Mouse (Mus musculus) kidney, postnatal 25 days (tissue): ENCODE results near the gene Ssu72.
A peak's percentile ranks its signal among the peaks of the same experiment; 100 is the strongest.
"Not testable (repeated sequence)": the region's sequence is repeated elsewhere in the genome, so short reads cannot be mapped to it uniquely, and the experiment has no call there.

ENCODE experiments used
- DNase-seq, 2 experiments: peaks; one replicate each; pipeline ENCODE4 v3.0.0; 2021; ENCODE audit warnings: mixed read lengths in 2 of 2

The Ssu72 gene

DNA sequence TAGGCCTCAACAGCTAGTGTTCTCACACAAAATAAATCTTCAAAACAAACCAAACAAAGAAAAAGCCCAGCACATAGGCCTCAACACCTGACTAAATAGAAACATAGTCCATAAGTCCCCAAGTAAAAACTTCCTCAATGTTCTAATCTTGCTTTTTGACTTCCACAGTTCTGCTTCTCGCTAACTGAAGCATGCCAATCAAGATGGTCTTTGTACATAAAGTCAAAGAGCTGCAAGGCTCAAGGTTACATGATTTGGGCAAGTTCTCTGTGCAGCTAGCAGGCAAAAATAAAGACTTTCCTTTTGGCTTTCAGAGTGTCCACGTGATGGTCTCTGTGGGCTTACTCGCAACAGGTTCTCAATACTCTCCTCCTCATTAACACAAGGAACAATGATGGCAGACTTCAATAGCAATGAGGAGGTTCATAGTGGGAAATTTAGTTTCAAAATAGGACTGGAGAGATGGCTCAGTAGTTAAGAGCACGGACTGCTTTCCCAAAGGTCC, 1.1 kb upstream of the Ssu72 start:
- no peak for DNase-seq

DNA sequence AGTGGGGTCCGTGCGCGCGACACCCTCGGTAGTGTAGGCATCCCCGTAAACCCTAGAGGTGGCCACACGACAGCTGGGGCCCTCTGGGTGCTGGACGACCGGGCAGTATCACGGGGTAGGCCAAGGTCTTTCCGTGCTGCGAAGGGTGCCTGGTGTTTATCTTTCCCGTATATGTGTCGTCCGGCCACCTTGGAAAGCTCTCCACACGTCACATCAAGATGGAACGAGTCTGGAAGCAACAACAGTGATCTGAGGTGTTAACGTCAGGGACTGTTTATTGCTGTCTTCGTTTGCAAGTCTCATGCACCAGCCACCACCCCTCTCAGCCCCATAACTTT, 961 bp downstream of the Ssu72 start:
- no peak for DNase-seq

DNA sequence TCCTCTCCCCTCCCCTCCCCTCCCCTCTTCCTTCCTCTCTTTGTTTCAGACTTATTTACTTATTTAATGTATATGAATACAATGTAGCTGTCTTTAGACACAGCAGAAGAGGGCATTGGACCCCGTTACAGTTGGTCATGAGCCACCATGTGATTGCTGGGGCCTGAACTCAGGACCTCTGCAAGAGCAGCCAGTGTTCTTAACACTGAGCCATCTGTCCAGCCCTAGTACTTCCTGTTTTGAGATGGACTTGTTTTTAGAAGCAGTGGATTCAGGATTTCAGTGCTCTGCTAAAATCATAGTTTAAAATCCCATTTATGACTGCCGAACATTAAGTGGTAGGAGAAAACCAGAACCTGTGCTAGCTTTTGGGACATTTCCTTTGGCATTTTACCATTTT, 4.0 kb downstream of the Ssu72 start:
- DNase-seq, result no peak

DNA sequence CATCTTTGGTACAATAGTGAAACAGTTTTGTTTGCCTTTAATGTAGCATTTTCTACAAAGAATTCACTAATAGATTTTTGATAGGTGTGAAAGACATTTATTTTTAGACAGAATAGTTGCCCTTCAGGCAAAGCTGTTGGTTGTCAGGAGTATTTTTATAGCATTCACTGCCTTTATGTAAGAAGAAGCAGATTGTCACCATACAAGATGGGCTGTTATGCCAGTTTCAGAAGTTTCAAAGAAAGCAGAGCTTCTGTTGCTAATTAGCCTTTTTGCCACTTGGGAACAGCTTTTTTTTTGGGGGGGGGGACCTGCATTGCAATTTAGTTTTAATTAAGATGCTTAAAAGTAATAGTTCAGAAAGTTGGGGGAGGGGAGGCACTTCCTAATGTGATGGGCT, 4.4 kb downstream of the Ssu72 start:
- no peak for DNase-seq

DNA sequence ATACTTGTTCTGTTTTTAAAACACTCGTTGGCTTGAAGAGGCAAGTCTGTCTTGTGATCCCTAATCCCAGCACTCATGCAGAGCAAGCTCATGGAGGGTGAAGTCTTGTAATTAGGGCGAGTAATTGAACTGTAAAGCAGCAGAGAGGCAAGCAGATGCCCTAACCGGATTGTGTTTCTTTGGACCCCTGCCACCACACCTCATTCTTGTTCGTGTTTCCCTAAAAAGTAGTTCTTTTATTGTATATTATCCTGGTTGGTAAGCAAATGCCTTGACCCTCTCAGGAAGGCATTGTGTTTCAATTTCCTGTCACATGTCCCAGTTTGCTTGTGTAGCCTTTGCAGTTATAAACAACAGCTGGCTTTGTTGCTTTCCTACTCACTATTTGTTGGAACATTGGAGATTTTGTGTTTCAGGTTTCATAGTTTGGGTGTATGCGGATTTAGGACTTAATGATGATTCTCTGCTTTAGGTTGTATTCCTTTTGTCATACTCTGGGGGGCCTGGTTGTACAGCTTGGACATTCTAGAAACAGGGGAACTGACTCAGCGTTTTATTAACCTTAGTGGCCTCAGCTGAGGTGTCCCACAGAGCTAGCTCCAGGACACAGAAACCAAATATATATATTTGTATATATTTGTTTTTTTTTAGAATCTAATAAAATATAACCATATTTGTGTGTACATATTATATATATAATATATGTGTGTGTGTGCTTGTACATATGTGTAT, 6.1 kb downstream of the Ssu72 start:
- DNase-seq, result no peak

DNA sequence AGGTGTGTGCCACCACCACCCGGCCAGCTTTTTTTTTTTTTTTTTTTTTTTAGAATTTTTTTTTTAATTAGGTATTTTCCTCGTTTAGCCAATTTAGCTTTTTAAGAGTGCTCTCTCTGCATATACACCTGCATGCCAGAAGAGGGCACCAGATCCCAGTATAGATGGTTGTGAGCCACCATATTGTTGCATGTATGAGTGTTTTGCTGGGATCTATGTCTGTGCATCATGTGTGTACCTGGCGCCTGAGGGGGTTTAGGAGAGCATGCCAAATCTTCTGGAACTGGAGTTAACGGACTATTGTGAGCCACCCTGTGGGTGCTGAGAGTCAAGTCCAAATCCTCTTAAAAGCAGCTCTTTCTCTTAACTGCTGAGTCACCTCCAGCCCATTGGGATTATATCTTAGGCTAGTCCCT, 17.1 kb downstream of the Ssu72 start:
- peak; percentile 24 to 42 for DNase-seq

DNA sequence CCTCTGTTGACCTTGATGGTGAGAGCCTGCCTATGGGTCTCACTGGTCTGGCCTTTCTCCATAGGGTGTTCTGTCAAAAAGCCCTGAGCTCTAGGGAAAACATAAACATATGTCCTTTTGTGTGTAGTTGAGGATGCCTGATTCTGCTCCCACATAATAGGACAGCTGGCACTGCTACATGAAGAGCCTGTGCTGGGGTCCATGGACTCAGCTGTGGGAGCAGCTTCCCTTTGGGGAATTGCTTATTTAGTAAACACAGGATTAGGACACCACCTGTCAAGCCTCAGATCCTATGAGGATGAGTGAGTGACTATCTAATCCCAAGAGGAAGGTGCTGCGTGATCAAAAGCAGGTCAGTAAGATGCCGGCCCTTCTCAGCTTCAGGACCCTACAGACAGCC, 23.4 kb downstream of the Ssu72 start:
- DNase-seq, result no peak

DNA sequence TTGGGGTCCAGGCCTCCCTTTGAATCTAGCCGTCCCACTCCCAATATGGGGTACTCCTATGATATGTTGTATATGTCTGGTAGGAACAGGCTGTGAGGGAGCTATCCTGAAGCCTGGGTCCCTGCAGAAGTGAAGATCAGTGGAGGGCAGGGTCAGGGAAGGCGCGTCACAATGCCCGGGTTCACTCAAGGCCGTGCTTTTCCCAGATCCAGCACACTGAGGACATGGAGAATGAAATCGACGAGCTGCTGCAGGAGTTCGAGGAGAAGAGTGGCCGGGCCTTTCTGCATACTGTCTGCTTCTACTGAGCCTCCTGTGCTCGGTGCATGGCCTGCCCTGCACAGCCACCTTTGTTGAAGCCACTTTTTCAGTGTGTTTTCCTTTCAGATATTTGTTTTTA, 28.7 kb downstream of the Ssu72 start:
- DNase-seq, result no peak

DNA sequence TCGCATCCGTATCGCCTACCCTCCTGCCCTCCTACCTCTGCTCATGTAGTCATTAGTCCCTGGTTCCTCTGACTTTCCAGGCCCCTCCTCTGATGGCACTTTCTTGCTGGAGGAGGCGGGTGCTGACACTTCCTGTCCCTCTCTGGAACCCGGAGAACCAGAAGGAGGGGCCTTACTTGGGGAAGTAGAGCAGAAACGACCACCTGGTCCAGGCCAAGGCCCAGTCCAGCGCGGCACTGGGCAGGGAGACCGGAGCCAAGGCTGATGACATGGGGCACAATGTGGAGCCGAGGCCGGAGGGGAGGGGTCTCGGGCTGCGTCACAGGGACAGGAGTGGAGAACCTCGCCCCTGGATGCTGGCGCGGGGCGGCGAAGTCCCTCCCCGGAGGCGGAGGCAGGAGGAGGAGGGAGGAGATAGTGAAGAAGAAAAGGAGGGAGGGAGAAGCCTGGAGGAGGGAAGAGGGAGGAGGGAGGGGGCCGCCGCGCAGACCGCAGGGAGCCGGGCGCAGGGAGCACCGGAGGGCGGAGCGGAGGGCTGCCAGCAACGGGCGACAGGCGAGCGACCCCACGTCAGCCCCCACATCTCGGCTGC, 29.8 kb downstream of the Ssu72 start, which contains the start of gene Tmem240:
Gene Tmem240 (plus strand): TSS at position 451 of the 592 bp plus-strand sequence.
- DNase-seq, result peak; percentile 80 to 93

DNA sequence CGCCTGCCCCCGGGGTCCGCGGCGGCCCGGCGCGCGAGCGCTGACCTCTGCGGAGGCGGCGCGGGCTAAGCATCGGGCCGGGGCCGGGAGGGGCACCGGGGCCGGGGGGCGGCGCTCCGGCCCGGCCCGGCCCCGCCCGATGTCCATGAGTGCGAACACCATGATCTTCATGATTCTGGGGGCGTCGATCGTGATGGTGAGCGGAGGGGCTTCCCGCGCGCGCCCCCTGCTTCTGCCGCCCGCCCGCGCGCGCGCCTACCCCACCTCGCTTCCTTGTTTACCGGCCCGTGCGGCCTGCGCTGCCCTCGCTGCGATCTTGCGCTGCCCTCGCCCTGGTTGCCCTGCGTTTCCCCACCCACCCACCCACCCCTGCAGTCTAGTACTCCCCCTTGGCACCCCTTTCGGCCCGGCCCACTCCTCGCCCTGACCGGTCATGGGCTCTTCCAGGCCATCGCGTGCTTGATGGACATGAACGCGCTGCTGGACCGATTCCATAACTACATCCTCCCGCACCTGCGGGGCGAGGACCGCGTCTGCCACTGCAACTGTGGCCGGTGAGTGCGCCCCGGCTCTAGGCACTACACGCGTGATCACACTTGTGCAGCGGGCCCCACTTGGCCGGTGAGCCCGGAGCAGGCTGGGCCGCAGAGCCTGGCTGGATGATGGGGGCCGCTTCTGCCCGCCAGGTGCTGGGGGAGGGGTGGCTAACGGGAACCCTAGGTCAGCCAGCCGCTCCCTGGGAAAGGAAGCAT, 30.5 kb downstream of the Ssu72 start:
- peak; percentile 53 to 80 for DNase-seq

DNA sequence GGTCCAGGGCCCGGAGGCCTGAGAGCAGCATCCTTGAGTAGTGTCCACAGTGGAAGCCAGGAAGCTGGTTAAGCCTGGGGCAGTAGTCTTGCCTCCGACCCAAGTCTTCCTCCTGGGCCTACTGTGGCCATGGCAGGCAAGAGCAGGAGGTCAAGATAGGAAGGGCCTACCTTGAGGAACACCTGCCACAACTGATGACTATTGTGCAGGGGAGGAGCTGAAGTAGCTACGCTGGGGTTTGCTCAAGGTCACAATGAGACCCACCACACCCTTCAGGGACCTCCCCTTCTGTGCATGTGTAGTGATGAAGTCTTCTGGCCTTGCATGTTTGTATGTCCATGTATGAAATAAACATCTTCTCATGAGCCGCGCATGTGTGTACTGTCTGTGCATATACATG, 31.2 kb downstream of the Ssu72 start:
- no peak for DNase-seq

DNA sequence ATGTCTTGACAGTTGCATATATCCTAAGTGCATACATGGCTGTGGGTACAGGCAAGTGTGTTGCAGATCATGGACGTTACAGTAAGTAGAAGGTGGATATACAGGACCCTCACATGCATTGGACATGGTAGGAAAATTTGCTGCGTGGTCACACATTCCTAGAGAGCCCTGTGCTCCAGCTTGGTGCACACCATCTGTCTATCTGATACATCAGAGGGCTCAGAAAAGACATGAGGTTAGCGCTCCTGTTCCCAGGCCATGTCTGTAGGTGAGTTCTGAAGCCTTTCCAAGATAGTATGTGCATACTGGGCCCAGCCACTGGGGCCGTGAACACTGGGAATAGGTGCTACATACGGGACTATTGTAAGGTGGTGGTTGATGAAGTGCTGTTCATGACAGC, 31.8 kb downstream of the Ssu72 start:
- DNase-seq, result no peak

DNA sequence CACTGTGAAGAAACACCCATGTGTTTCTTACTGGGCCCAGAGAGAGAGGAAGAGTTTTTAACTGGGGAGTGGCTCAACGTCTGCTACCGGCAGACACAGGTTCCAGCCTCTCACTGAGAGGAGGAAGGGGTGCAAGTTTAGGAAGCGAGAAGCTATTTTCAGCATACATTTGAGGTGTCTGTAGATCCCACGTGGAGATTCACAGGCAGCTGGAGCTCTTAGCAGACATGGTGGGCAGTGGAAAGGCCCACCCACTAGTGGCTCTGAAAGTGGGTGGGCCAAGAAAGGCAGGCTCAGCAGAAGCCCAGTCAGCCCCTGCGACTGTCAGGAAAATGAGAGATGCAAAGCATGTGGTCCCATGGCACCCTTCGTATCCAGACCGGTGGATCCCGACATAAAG, 33.7 kb downstream of the Ssu72 start:
- DNase-seq, result no peak

DNA sequence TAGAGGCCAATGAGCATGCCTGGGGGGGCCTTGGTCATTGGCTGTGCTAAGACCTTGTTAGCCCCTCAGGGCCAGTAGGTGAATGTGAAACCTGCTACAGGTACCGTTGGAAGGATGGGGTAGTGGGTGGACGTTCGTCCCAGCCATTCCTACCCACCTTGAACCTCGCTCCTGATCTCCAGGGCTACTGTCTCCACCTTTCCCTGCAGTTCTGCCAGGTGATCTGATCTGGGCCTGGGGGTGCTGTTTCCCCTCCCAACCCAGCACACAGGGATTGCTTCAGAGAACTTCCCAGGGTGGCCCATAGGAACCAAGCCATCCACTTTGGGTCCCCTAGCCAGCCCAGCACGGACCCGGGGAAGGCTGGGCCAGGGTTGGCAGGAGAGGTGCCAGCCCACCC, 34.6 kb downstream of the Ssu72 start:
- DNase-seq, result peak in 1 of 2 experiments; percentile 37

DNA sequence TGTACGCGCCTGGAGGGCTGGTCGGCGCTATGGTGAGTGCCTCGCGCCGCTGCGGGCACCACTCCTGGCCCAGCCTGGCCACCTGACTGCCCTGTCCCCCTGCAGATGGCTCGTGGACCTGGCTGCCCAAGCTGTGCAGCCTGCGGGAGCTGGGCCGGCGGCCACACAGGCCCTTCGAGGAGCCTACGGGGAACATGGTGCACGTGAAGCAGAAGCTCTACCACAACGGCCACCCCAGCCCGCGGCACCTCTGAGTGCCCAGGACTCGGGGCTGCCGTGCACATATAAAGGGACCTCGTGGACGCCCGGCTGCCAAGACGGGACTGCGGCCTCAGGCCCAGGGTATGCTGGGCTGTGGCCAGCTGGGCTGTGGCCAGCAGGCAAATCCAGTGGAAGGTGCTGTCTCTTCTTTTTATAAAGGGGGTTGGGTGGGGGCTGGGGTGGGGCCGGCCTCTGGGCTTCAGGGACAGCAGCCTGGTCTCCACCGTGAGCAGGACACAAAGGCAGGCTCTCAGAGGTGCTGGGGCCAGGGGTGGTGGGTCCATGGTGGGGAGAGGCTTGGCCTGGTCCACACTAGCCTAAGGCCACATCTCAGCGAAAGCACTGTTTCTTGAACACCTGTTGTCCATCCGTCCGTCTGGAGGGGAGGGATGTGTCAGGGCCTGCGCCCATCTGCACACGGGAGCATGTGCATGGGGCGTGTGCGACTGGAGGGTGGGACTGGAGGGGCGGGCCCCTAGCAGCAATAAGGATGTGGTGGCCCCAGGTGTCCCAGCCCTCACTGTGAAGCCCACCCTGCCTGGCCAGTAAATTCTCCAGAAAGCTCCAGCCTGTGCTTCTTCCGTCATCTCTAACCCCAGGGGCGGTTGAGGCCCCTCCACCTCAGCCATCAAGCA, 35.4 kb downstream of the Ssu72 start:
- DNase-seq, result peak; percentile 20 to 50

DNA sequence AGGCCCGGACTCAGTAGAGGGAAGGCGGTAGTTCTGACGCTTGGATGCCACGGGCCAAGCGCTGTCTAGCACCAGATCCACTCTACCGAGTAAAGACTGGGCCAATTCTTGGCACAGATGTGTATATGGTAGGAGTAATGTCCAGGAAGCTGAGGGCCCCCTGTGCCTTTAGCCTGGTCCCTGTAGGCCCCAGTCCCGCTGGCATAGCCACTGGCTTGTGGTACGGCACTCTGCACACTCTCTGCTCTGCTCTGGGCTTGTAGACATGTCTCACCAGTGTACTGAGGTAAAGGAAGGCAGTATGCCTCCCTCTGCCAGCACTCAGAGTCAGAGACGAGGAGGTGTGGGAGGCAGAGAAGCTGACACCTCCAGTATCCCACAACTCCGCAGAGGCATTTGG, 36.1 kb downstream of the Ssu72 start:
- not testable (repeated sequence) for DNase-seq

DNA sequence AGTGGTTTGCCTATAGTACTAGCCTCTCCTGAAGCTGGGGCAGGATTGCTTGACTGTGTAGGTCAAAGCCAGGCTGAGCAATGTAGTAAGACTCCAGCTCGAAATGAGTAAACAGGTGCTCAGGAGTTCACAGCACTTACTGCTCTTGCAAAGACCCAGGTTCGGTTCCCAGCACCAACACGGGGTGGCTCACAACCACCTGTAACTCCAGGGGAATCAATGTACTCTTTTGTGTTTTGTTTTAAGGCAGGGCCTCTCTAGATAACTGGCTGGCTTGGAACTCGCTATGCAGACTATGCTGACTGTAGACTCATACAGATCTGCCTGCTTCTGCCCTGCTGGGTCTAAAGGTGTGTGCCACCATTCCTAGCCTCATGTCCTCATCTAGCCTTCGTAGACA, 38.1 kb downstream of the Ssu72 start:
- no peak for DNase-seq

DNA sequence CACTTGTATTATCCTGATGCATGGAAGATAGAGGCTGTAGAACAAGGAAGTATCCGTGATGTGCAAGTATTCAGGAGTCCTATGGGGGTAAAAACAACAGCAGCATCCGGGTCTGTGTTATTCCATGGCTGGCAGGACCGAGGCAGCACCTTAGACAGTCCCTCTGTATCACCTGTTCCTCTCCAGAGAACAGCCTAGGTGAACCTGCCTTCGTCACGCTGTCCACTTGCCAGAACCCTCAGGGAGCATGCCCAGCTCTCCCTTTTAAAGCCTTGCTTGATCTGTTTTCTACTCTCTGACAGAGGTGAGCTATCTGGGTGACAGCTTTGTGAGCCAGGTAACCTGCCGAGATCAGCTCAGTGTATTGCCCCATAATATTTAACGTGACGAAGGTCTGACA, 39.9 kb downstream of the Ssu72 start:
- no peak for DNase-seq

DNA sequence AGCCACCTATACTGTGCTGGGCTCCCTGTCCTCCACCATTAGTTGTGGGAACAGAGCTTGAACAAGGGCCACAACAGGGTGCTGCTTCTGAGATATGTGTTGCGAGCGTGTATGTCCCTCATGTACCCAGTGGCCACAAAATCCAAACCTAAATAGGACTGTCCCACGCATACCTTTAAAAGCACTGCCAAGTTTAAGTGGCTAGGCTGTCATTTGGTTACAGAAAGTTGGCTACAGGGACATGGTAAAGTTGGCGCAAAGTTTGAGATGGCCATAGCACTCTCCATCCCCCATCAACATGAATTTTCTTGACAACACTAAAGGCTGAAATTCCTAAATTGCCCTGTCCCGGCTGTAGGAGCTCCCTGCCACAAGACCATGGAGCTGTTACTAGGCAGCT, 40.5 kb downstream of the Ssu72 start:
- no peak for DNase-seq

DNA sequence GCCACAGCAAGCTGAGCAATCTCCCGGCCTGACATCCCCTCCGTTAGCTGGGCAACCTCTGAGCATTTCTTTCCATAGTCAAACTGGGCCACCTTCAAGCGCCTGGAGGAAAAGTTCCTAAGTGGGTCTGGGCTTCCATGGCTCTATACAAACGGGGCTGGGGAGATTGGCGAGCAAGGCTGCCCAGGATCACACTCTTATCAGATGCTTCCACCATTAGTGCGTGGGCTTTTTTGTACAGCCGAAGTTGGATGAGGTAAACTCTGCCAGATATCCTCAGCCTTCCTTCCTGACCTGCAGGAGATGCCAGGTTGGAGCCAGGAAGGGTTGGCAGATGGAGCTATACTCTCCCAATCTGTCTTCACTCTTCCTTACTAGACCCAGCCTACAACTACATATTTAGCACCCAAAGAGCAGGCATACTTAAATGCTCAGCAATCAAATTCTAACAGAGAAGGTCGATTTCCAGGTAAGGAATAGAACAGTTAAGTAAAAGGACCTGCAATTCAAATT, 41.5 kb downstream of the Ssu72 start:
- no peak for DNase-seq

DNA sequence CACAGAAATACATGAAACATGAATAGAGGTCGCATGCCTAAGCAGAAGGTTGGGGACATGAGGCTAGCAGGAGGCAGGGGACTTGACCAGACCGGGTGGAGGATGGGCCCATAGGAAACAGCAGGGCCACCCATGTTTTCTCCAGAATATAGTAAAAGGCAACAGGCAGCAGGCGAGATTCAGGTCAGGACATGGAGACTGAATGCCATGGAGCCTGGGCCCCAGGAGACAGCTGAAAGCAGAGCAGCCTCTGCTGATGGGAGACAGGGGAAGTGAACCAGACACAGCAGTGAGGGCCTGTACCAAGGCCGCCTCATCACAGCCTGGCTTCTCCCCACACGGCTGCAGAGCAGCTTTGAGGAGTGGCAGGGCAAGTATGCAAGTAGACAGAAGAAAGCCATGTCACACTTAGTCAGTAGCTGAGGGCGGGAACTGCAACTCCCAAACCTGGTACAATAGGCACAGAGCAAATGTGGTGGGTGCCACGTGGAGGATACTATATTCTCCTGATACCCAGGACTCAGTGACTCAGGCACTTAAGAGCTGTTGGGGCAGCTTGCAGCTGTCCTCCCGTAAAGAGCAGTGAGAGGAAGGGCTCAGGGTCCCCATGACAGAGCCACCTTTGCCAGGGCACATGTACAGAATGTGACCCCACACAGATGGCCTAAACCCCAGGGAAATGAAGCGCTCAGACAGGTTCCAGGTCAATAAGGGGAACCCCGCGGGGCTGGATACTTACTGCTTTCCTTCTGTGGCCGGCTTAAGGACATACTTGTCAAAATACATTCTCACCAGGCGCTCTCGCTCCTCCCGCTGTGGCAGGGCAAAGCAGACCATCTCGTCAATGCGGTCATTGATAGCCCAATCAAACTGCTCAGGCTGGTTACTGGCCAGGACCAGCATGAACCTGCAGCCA, 42.2 kb downstream of the Ssu72 start:
- DNase-seq, result no peak

DNA sequence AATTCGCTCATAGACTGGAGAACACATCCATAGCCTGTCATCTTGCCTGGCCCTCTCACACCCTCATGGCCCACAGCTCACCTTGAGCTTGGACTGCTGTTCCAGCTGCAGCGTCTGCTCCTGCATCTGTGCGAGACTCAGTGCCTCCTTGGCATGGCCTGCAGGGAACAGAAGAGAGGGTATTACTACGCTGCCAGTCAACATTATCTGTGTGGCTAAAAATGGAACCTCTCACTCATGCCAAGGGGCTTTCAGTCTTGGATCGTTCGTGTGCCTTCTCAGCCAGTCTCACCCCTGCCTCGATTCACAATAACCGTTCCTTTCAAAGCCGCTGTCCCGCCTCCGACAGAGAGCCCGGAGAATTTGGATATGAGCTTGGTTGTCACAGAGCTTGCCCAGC, 52.4 kb downstream of the Ssu72 start:
- no peak for DNase-seq
